Mouse (Mus musculus): Measurements from ENCODE around the gene Map2k5. TPM values are rescaled to one million over a fixed set of nuclear protein-coding genes. Genes with fewer than 3 reads are reported as not detected.
A peak's percentile ranks its signal among the peaks of the same experiment; 100 is the strongest.

The Map2k5 gene
- 9.2 and 9.4 TPM in 2 replicates for polyA plus RNA-seq (2015; fragmentation: Nextera tagmentation; extraction: Ambion mirVana)

DNA sequence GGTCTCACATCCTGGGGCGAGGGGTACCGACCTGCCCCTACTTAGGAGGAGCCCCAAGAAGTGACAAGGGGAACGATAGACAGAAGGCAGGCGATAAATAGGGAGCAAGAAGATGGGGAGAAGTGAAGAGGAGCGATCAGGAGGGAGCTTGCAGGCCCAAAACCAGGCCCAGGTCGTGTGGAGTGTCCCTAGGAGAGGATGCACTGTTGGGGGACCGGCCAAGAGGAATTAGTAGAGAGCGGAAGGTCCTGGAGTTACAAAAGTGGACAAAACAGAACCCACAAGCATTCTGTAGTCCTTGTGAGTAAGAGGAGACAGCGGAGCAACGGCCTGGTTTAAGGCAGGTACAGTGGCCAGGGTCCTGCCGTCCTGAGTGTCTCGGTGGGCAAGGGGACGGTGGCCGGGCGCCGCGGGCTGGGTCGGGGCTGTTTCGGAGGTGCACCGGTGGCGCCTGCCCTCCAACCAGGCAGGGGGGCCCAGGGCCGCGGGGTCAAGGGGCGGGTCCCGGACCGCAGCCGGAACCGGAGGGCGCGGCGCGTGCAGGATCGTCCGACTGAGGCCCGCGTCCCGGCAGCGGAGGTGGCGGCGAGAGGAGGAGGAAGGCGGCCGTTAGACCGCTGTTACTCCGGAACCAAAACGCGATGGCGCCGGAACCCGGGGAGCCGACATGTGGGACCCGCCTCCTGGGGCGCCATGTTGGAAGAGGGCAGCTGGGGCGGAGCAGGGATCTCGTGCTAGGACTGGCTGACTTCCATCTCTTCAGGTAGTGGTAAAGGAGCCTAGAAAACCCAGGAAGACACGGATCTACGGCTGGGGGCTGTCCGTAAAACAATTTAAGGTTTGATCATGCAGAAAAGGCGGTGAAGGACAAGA, at the start of gene Map2k5:
Map2k5 (minus strand) TSS at position 633 of the 873 bp plus-strand sequence.
- H3K27me3 ChIP-seq: no peaks in the 10 kb centered on the region
- under 1% methylated on average over 58 of the region's 58 CpGs for WGBS (ENCODE audit: insufficient replicate concordance)
- H3K27ac ChIP-seq (replicated peaks): peak within 1 kb of the TSS; percentile 87
- H3K9me3 ChIP-seq (replicated peaks): no peaks in the 10 kb centered on the region
- ATAC-seq (ENCODE audit: insufficient read depth): peak; percentile 93
- H3K4me3 ChIP-seq (replicated peaks): peak within 1 kb of the TSS; percentile 88
- H3K4me1 ChIP-seq (replicated peaks): peaks cover 42% of the 10 kb centered on the region
- peak within 1 kb of the TSS; percentile 82 for H3K4me2 ChIP-seq
- 0 out of 2 replicates have a peak, but pooled peaks cover 12% of the 10 kb centered on the region for H3K36me3 ChIP-seq (replicated peaks)
- H3K9ac ChIP-seq: peak within 1 kb of the TSS; percentile 81

DNA sequence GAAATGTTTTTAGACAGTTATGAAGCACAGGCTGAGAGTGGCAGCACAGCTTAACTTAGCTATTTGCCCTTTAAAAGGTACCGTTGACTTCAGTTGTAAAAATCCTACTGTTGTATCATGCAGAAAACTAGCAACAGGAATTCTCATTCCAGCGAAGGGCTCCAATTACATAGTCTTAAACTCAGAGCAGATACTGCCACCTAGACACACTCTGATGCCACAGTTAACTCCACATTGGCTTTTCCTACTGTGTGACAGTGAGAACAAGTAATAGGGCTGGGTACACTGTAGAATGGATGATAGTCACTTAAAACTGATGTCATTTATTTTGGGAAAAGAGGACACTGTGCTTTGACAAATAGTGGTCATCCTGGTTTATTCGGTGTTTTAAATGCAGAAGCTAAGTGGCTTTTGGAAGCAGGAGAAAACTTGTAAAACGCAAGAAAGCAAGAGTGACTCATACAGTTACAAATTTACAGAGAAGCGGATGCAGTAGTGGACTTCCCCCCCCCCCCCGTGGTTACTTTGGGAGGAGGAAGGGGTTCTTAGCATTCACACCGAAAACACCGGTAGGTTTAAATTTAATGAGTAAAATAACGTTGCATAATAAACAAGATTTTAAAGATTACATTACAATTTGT, 43.5 kb upstream of the Map2k5 start:
- H3K4me1 ChIP-seq (replicated peaks): no peaks in the 10 kb centered on the region
- H3K27me3 ChIP-seq: no peaks in the 10 kb centered on the region
- no peak for ATAC-seq (ENCODE audit: insufficient read depth)
- H3K9ac ChIP-seq: no peak overlapping the region
- no peak overlapping the region for H3K4me3 ChIP-seq (replicated peaks)
- H3K9me3 ChIP-seq (replicated peaks): no peaks in the 10 kb centered on the region
- no peak overlapping the region for H3K4me2 ChIP-seq
- 48% methylated on average over 9 of the region's 9 CpGs for WGBS (ENCODE audit: insufficient replicate concordance)
- H3K27ac ChIP-seq (replicated peaks): no peak overlapping the region
- H3K36me3 ChIP-seq (replicated peaks): no peaks in the 10 kb centered on the region

DNA sequence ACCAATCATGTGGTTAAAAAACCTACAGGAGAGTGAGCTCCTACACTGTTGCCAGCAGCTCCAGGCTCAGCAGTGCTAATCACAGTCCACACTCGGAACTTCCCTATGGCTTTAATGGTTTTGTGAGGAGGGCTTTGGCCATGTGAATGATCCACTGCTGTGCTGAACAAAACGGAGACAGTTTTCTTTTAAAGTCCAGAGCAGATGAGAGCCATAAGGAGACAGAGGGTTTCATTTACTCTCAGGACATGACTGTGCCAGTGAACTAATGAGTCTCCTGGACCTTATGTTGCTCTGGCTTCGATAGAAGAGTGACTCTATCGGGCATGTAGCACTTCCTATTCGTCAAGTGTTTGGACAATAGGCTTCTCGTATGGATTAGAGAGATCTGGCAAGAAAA, 42.7 kb upstream of the Map2k5 start:
- 52% methylated on average over 6 of the region's 6 CpGs for WGBS (ENCODE audit: insufficient replicate concordance)
- no peak overlapping the region for H3K9ac ChIP-seq
- no peaks in the 10 kb centered on the region for H3K27me3 ChIP-seq
- H3K27ac ChIP-seq (replicated peaks): no peak overlapping the region
- no peak overlapping the region for H3K4me3 ChIP-seq (replicated peaks)
- H3K36me3 ChIP-seq (replicated peaks): no peaks in the 10 kb centered on the region
- no peaks in the 10 kb centered on the region for H3K4me1 ChIP-seq (replicated peaks)
- no peak overlapping the region for H3K4me2 ChIP-seq
- no peak for ATAC-seq (ENCODE audit: insufficient read depth)
- no peaks in the 10 kb centered on the region for H3K9me3 ChIP-seq (replicated peaks)

DNA sequence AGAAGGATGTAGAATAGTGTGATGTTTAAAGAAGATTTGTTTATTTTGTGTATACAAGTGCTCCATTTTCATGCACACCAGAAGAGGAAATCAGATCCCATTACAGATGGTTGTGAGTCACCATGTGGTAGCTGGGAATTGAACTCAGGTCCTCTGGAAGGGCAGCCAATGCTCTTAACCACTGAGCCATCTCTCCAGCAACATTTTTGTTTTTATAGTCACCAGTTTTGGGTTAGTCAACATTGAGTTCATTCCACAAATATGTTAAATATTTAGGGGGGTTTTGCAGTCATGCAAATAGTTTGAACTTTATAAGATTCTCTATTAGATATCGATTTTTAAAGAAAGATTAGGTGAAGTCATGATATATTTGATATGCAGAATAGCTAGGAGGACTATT, 22.5 kb upstream of the Map2k5 start:
- no peaks in the 10 kb centered on the region for H3K36me3 ChIP-seq (replicated peaks)
- no peak for ATAC-seq (ENCODE audit: insufficient read depth)
- peaks cover 29% of the 10 kb centered on the region for H3K4me1 ChIP-seq (replicated peaks)

DNA sequence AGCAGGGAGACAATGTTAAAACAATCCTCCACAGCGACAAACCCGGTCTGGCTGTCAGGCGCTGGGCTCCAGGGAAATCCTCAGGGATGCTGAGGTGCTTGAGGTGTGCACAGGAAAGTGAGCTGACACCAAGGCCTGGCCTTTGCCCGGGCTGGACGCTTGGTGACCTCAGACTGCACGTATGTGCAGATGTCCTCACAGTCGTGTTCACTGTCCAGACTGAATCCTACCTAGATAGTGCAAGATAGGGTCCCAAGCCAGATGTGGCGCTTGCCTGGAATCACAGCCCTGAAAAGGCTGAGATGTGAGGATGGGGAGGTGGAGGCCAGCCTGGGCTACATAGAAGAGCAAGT, 21.7 kb upstream of the Map2k5 start:
- no peaks in the 10 kb centered on the region for H3K9me3 ChIP-seq (replicated peaks)
- no peaks in the 10 kb centered on the region for H3K36me3 ChIP-seq (replicated peaks)
- H3K4me2 ChIP-seq: peak overlapping the region; percentile 99
- WGBS (ENCODE audit: insufficient replicate concordance): 4% methylated on average over 8 of the region's 8 CpGs
- ATAC-seq (ENCODE audit: insufficient read depth): peak; percentile 26
- peak overlapping the region; percentile 89 for H3K27ac ChIP-seq (replicated peaks)
- H3K4me3 ChIP-seq (replicated peaks): peak overlapping the region; percentile 88
- H3K9ac ChIP-seq: peak overlapping the region; percentile 85
- peaks cover 29% of the 10 kb centered on the region for H3K4me1 ChIP-seq (replicated peaks)
- no peaks in the 10 kb centered on the region for H3K27me3 ChIP-seq

More for the DNA sequence above, 22.5 kb upstream of the Map2k5 start:
- Histone ChIP-seq H3K4me2 (no peak overlapping the region), H3K9ac (no peak overlapping the region), H3K4me3 (replicated peaks) (no peak overlapping the region), H3K9me3 (replicated peaks) (no peaks in the 10 kb centered on the region), H3K27me3 (no peaks in the 10 kb centered on the region), H3K27ac (replicated peaks) (no peak overlapping the region)
- 70% methylated on average over 1 of the region's 1 CpGs for WGBS (ENCODE audit: insufficient replicate concordance)

DNA sequence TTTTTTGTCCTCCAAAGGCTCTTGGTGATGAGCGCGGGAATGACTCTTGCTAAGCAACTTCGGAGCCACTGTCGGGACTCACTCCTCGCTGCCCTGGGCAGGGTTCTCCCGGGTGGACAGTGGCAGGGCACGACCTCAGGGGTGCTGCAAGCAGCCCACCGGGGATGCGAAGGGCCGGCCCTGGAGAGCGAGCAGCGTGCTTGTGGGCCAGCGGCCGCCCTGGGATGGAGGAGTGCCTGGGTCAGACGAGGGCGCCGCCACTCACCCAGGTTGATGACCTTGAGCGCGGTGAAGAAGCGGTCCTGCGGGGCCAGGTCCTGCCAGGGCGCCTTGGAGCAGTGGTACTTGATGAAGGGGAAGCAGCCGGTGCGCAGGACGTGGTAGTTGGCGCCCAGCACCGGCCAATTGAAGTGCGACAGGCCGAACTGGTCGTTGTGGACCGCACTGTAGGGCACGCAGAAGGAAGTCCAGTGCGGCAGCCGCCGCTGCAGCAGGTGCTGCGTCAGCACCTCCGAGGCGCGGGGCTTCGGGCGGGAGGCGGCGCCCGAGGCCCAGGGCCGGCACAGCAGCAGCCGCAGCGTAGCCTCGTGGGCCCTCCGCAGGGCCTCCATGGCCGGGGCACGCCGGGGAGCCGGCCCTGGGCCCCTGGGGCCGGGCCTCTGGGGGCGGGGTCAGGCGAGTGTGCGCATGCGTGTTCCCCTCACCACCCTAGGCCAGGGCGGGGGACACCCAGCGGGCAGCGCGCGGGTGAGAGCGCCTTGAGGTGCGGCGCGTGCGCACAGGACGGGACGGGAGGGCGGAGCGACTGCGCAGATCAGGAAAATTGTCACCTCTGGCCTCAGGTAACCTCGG, 21.1 kb upstream of the Map2k5 start, which contains the start of gene 2300009A05Rik:
2300009A05Rik (minus strand) TSS at position 636 of the 852 bp plus-strand sequence.
- WGBS (ENCODE audit: insufficient replicate concordance): under 1% methylated on average over 74 of the region's 74 CpGs
- ATAC-seq (ENCODE audit: insufficient read depth): peak; percentile 99
- H3K27me3 ChIP-seq: no peaks in the 10 kb centered on the region

DNA sequence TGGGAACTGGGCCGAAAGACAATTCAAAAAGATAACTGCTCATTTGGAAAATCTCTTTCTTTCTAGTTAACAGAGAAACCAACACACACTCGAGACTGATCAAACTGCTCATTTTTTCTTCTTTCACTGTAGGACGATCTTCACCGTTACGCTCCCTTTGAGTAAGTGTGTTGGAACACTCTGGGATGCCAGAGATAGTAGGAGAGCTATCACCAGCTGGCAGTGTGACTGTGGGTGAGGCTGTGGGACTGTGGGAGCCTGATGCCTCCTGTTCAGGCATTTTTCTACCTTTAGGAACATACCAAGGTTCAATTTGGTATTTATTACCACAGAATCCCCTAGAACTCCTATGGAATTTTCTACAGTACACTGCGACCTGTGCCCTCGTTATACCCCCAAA, 17.9 kb upstream of the Map2k5 start:
- Histone ChIP-seq H3K4me2 (no peak overlapping the region), H3K4me1 (replicated peaks) (peaks cover 29% of the 10 kb centered on the region), H3K27ac (replicated peaks) (no peak overlapping the region), H3K36me3 (replicated peaks) (no peaks in the 10 kb centered on the region), H3K4me3 (replicated peaks) (no peak overlapping the region), H3K9ac (no peak overlapping the region), H3K27me3 (no peaks in the 10 kb centered on the region), H3K9me3 (replicated peaks) (no peaks in the 10 kb centered on the region)
- WGBS (ENCODE audit: insufficient replicate concordance): 64% methylated on average over 7 of the region's 7 CpGs
- no peak for ATAC-seq (ENCODE audit: insufficient read depth)

More for the DNA sequence above, 21.1 kb upstream of the Map2k5 start, which contains the start of gene 2300009A05Rik:
- H3K4me2 ChIP-seq: peak within 1 kb of the TSS; percentile 99
- peaks cover 29% of the 10 kb centered on the region for H3K4me1 ChIP-seq (replicated peaks)
- H3K9me3 ChIP-seq (replicated peaks): no peaks in the 10 kb centered on the region
- peak within 1 kb of the TSS; percentile 85 for H3K9ac ChIP-seq
- H3K4me3 ChIP-seq (replicated peaks): peak within 1 kb of the TSS; percentile 88
- no peaks in the 10 kb centered on the region for H3K36me3 ChIP-seq (replicated peaks)
- peak within 1 kb of the TSS; percentile 89 for H3K27ac ChIP-seq (replicated peaks)

DNA sequence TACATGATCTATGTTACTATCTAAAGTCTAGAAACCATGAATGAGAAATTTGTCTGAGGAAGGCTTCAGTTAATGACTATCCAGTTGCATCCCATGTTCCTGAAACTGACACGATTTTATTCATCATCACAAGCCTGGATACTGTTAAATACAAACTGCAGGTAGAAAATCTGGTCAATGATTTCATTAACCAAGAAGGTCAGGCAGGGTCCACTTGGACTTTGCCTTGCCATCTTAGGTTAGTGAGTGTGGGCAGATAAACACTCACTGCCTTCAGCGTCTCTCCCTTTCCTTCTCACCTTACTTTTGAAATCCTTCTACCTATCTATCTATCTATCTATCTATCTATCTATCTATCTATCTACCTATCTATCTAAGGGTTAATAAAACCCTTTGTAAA, 13.6 kb upstream of the Map2k5 start:
- Histone ChIP-seq H3K36me3 (replicated peaks) (no peaks in the 10 kb centered on the region), H3K4me3 (replicated peaks) (no peak overlapping the region), H3K9me3 (replicated peaks) (no peaks in the 10 kb centered on the region), H3K4me1 (replicated peaks) (peaks cover 6% of the 10 kb centered on the region), H3K27ac (replicated peaks) (no peak overlapping the region), H3K27me3 (no peaks in the 10 kb centered on the region), H3K9ac (no peak overlapping the region), H3K4me2 (no peak overlapping the region)
- ATAC-seq (ENCODE audit: insufficient read depth): no peak
- WGBS (ENCODE audit: insufficient replicate concordance): 61% methylated on average over 2 of the region's 2 CpGs

DNA sequence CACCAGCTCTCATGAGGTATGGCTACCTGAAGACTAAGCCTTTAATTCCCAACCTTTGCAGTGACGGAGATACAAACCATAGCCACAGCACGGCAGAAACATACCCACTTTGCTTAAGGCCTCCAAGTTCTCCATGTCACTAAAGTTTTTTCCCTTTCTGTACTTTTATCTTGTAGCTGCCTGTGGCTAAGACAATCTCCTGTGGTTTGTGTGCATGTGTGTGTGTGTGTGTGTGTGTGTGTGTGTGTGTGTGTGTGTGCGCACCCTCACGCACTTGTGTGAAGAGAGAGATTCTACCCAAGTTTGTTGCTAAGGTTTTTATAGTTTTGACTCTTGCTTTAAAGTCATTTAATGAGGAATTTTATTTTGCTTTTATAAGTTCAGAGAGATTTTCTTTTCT, 5.1 kb upstream of the Map2k5 start:
- WGBS (ENCODE audit: insufficient replicate concordance): 50% methylated on average over 4 of the region's 4 CpGs
- Histone ChIP-seq H3K27me3 (no peaks in the 10 kb centered on the region), H3K9me3 (replicated peaks) (no peaks in the 10 kb centered on the region), H3K9ac (no peak overlapping the region), H3K27ac (replicated peaks) (no peak overlapping the region), H3K4me2 (no peak overlapping the region), H3K4me1 (replicated peaks) (0 out of 2 replicates have a peak, but pooled peaks cover 12% of the 10 kb centered on the region), H3K4me3 (replicated peaks) (no peak overlapping the region), H3K36me3 (replicated peaks) (no peaks in the 10 kb centered on the region)
- ATAC-seq (ENCODE audit: insufficient read depth): no peak

DNA sequence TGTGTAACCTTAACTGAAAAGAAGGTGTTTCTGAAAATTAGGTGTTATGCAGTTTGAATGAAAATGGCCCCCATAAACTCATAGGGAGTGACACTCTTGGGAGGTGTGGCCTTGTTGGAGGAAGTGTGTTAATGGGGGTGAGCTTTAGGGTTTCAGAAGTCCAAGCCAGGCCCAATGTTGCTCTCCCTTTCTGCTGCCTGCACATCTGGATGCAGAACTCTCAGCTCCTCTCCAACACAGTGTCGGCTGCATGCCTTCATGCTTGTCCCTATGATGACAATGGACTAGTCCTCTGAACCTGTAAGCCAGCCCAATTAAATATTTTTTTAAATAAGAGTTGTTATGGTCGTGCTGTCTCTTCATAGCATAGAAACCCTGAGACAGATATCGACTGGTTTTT, 2.6 kb upstream of the Map2k5 start:
- Histone ChIP-seq H3K27me3 (no peaks in the 10 kb centered on the region), H3K9me3 (replicated peaks) (no peaks in the 10 kb centered on the region), H3K4me1 (replicated peaks) (peaks cover 33% of the 10 kb centered on the region), H3K4me2 (no peak overlapping the region), H3K27ac (replicated peaks) (no peak overlapping the region), H3K9ac (no peak overlapping the region), H3K4me3 (replicated peaks) (no peak overlapping the region), H3K36me3 (replicated peaks) (no peaks in the 10 kb centered on the region)
- no peak for ATAC-seq (ENCODE audit: insufficient read depth)
- WGBS (ENCODE audit: insufficient replicate concordance): 80% methylated on average over 3 of the region's 3 CpGs

Measured in liver, embryonic 15.5 days (tissue).